Mouse (Mus musculus): ENCODE measurements around the gene Plxna3. TPM values are rescaled to one million over a fixed set of nuclear protein-coding genes. Genes with fewer than 3 reads are reported as not detected.
A peak's percentile ranks its signal among the peaks of the same experiment; 100 is the strongest.

The Plxna3 gene
- 16.7 and 17.4 TPM in 2 replicates for polyA plus RNA-seq (2014; fragmentation: Nextera tagmentation; extraction: Ambion mirVana)

GRCm38 (mm10) chrX:74328725-74329161 lies at the start of gene Plxna3:
Gene Plxna3 (plus strand): TSS chrX:74329066.
- no peaks in the 10 kb centered on the region for H3K27me3 ChIP-seq (ENCODE audit: control insufficient read depth, insufficient read depth, low read length)
- H3K9ac ChIP-seq (replicated peaks; ENCODE audit: low read depth, low read length) = peak within 1 kb of the TSS; percentile 42
- peak within 1 kb of the TSS; percentile 63 for H3K4me2 ChIP-seq (replicated peaks; ENCODE audit: low read depth, low read length)
- no peaks in the 10 kb centered on the region; the same call in 1 of the 2 replicates for H3K36me3 ChIP-seq (ENCODE audit: control insufficient read depth, insufficient read depth, low read length)
- H3K9me3 ChIP-seq (ENCODE audit: control insufficient read depth, low read depth, low read length) = no peaks in the 10 kb centered on the region
- H3K4me1 ChIP-seq (ENCODE audit: control insufficient read depth, insufficient read depth, low read length) = 0 out of 2 replicates have a peak, but pooled peaks cover 6% of the 10 kb centered on the region
- ATAC-seq (ENCODE audit: insufficient number of reproducible peaks, insufficient read depth, low FRiP score, low read depth) = peak; percentile 94
- WGBS = 14% methylated on average over 22 of the region's 30 CpGs
- H3K27ac ChIP-seq (ENCODE audit: low read length) = no peak within 1 kb of the TSS
- H3K4me3 ChIP-seq (ENCODE audit: low read depth, low read length) = peak within 1 kb of the TSS; percentile 47

GRCm38 (mm10) chrX:74281041-74281731 lies 47.7 kb upstream of the Plxna3 start:
- peaks cover 3% of the 10 kb centered on the region; the same call in 1 of the 2 replicates for H3K36me3 ChIP-seq (ENCODE audit: control insufficient read depth, insufficient read depth, low read length)
- WGBS = 20% methylated on average over 14 of the region's 14 CpGs
- ATAC-seq (ENCODE audit: insufficient number of reproducible peaks, insufficient read depth, low FRiP score, low read depth) = no peak

GRCm38 (mm10) chrX:74281732-74282394 lies 47.0 kb upstream of the Plxna3 start, which contains the start of the genes Taz and Dnase1l1:
Gene Taz (plus strand): TSS chrX:74281912.
Gene Dnase1l1 (minus strand): TSS chrX:74282337.
- ATAC-seq (ENCODE audit: insufficient number of reproducible peaks, insufficient read depth, low FRiP score, low read depth) = peak; percentile 96
- Histone ChIP-seq H3K4me3 (ENCODE audit: low read depth, low read length) (peak within 1 kb of the TSS; percentile 50), H3K27me3 (ENCODE audit: control insufficient read depth, insufficient read depth, low read length) (no peaks in the 10 kb centered on the region), H3K4me2 (replicated peaks; ENCODE audit: low read depth, low read length) (peak within 1 kb of the TSS; percentile 66), H3K36me3 (ENCODE audit: control insufficient read depth, insufficient read depth, low read length) (peaks cover 5% of the 10 kb centered on the region; the same call in 1 of the 2 replicates), H3K9ac (replicated peaks; ENCODE audit: low read depth, low read length) (peak within 1 kb of the TSS; percentile 58), H3K27ac (ENCODE audit: low read length) (peak within 1 kb of the TSS; percentile 89), H3K4me1 (ENCODE audit: control insufficient read depth, insufficient read depth, low read length) (peaks cover 2% of the 10 kb centered on the region; the same call in 1 of the 2 replicates), H3K9me3 (ENCODE audit: control insufficient read depth, low read depth, low read length) (no peaks in the 10 kb centered on the region)
- WGBS = 14% methylated on average over 16 of the region's 16 CpGs

More at GRCm38 (mm10) chrX:74281041-74281731, 47.7 kb upstream of the Plxna3 start:
- Histone ChIP-seq H3K27ac (ENCODE audit: low read length) (peak overlapping the region; percentile 89; the same call in 1 of the 2 replicates), H3K9me3 (ENCODE audit: control insufficient read depth, low read depth, low read length) (no peaks in the 10 kb centered on the region), H3K4me2 (replicated peaks; ENCODE audit: low read depth, low read length) (peak overlapping the region; percentile 66), H3K9ac (replicated peaks; ENCODE audit: low read depth, low read length) (peak overlapping the region; percentile 21; the same call in 1 of the 2 replicates), H3K4me1 (ENCODE audit: control insufficient read depth, insufficient read depth, low read length) (peaks cover 2% of the 10 kb centered on the region; the same call in 1 of the 2 replicates), H3K4me3 (ENCODE audit: low read depth, low read length) (peak overlapping the region; percentile 50), H3K27me3 (ENCODE audit: control insufficient read depth, insufficient read depth, low read length) (no peaks in the 10 kb centered on the region)

GRCm38 (mm10) chrX:74282395-74283091 lies 46.3 kb upstream of the Plxna3 start:
- ATAC-seq (ENCODE audit: insufficient number of reproducible peaks, insufficient read depth, low FRiP score, low read depth) = peak; percentile 76; the same call in 1 of the 2 replicates
- peak overlapping the region; percentile 66 for H3K4me2 ChIP-seq (replicated peaks; ENCODE audit: low read depth, low read length)
- 24% methylated on average over 39 of the region's 39 CpGs for WGBS
- peak overlapping the region; percentile 58 for H3K9ac ChIP-seq (replicated peaks; ENCODE audit: low read depth, low read length)
- peaks cover 5% of the 10 kb centered on the region; the same call in 1 of the 2 replicates for H3K36me3 ChIP-seq (ENCODE audit: control insufficient read depth, insufficient read depth, low read length)
- no peaks in the 10 kb centered on the region for H3K9me3 ChIP-seq (ENCODE audit: control insufficient read depth, low read depth, low read length)
- peak overlapping the region; percentile 89 for H3K27ac ChIP-seq (ENCODE audit: low read length)
- peaks cover 2% of the 10 kb centered on the region; the same call in 1 of the 2 replicates for H3K4me1 ChIP-seq (ENCODE audit: control insufficient read depth, insufficient read depth, low read length)
- H3K27me3 ChIP-seq (ENCODE audit: control insufficient read depth, insufficient read depth, low read length) = no peaks in the 10 kb centered on the region
- peak overlapping the region; percentile 50 for H3K4me3 ChIP-seq (ENCODE audit: low read depth, low read length)

- H3K4me3 ChIP-seq (ENCODE audit: low read depth, low read length) = peak overlapping the region; percentile 50
- no peaks in the 10 kb centered on the region for H3K27me3 ChIP-seq (ENCODE audit: control insufficient read depth, insufficient read depth, low read length)
- ATAC-seq (ENCODE audit: insufficient number of reproducible peaks, insufficient read depth, low FRiP score, low read depth) = no peak
- H3K9ac ChIP-seq (replicated peaks; ENCODE audit: low read depth, low read length) = peak overlapping the region; percentile 58
- peak overlapping the region; percentile 50 for H3K4me2 ChIP-seq (replicated peaks; ENCODE audit: low read depth, low read length)
- H3K27ac ChIP-seq (ENCODE audit: low read length) = peak overlapping the region; percentile 63; the same call in 1 of the 2 replicates
- peaks cover 5% of the 10 kb centered on the region; the same call in 1 of the 2 replicates for H3K36me3 ChIP-seq (ENCODE audit: control insufficient read depth, insufficient read depth, low read length)
- peaks cover 2% of the 10 kb centered on the region; the same call in 1 of the 2 replicates for H3K4me1 ChIP-seq (ENCODE audit: control insufficient read depth, insufficient read depth, low read length)
- WGBS = 49% methylated on average over 5 of the region's 5 CpGs
- no peaks in the 10 kb centered on the region for H3K9me3 ChIP-seq (ENCODE audit: control insufficient read depth, low read depth, low read length)
These were observed 45.8 kb upstream of the Plxna3 start for GRCm38 (mm10) chrX:74283092-74283437.

- Histone ChIP-seq H3K27me3 (ENCODE audit: control insufficient read depth, insufficient read depth, low read length) (no peaks in the 10 kb centered on the region), H3K9me3 (ENCODE audit: control insufficient read depth, low read depth, low read length) (no peaks in the 10 kb centered on the region), H3K4me3 (ENCODE audit: low read depth, low read length) (no peak overlapping the region), H3K36me3 (ENCODE audit: control insufficient read depth, insufficient read depth, low read length) (no peaks in the 10 kb centered on the region), H3K4me2 (replicated peaks; ENCODE audit: low read depth, low read length) (no peak overlapping the region), H3K9ac (replicated peaks; ENCODE audit: low read depth, low read length) (no peak overlapping the region), H3K27ac (ENCODE audit: low read length) (no peak overlapping the region), H3K4me1 (ENCODE audit: control insufficient read depth, insufficient read depth, low read length) (no peaks in the 10 kb centered on the region)
- 68% methylated on average over 4 of the region's 4 CpGs for WGBS
- ATAC-seq (ENCODE audit: insufficient number of reproducible peaks, insufficient read depth, low FRiP score, low read depth) = no peak
These were observed 35.4 kb upstream of the Plxna3 start for GRCm38 (mm10) chrX:74293431-74293830.

- peak within 1 kb of the TSS; percentile 54 for H3K4me3 ChIP-seq (ENCODE audit: low read depth, low read length)
- H3K4me2 ChIP-seq (replicated peaks; ENCODE audit: low read depth, low read length) = peak within 1 kb of the TSS; percentile 58
- no peak within 1 kb of the TSS for H3K27ac ChIP-seq (ENCODE audit: low read length)
- H3K9me3 ChIP-seq (ENCODE audit: control insufficient read depth, low read depth, low read length) = no peaks in the 10 kb centered on the region
- H3K27me3 ChIP-seq (ENCODE audit: control insufficient read depth, insufficient read depth, low read length) = no peaks in the 10 kb centered on the region
- 23% methylated on average over 37 of the region's 37 CpGs for WGBS
- H3K9ac ChIP-seq (replicated peaks; ENCODE audit: low read depth, low read length) = peak within 1 kb of the TSS; percentile 58
- ATAC-seq (ENCODE audit: insufficient number of reproducible peaks, insufficient read depth, low FRiP score, low read depth) = peak; percentile 99
- no peaks in the 10 kb centered on the region for H3K4me1 ChIP-seq (ENCODE audit: control insufficient read depth, insufficient read depth, low read length)
- H3K36me3 ChIP-seq (ENCODE audit: control insufficient read depth, insufficient read depth, low read length) = peaks cover 2% of the 10 kb centered on the region; the same call in 1 of the 2 replicates
These were observed 32.1 kb upstream of the Plxna3 start, which contains the start of gene Atp6ap1 for GRCm38 (mm10) chrX:74296538-74297448. Gene Atp6ap1 (plus strand): TSS chrX:74297097.
